Mouse (Mus musculus) midbrain, postnatal 0 days (tissue): ENCODE measurements around the gene Sh3tc1. TPM values are rescaled to one million over a fixed set of nuclear protein-coding genes. Genes with fewer than 3 reads are reported as not detected.
A peak's percentile ranks its signal among the peaks of the same experiment; 100 is the strongest.

Experiments used
- ATAC-seq: fragments of 200-750 bp; cut with Nextera tagmentation; 2 replicates; pipeline ENCODE4 v1.8.0; 2017; ENCODE audit warnings: moderate number of reproducible peaks, mild to moderate bottlenecking, moderate TSS enrichment, moderate library complexity; ENCODE audit not compliant: low FRiP score
- DNase-seq: peaks from one replicate; pipeline ENCODE4 v3.0.0-alpha.2; 2015; ENCODE audit warnings: low spot score
- H3K27ac ChIP-seq: fragments of 300-500 bp; sonication (generic); 2 replicates; pipeline ENCODE4 v1.5.1; 2014; ENCODE audit warnings: low read depth, mild to moderate bottlenecking, low read length, mixed read lengths
- H3K27me3 ChIP-seq: fragments of 300-500 bp; sonication (generic); 2 replicates; pipeline ENCODE4 v1.6.1; 2014; ENCODE audit warnings: low read length, control low read depth, mixed read lengths; ENCODE audit not compliant: insufficient read depth
- H3K36me3 ChIP-seq: fragments of 300-500 bp; sonication (generic); 2 replicates; pipeline ENCODE4 v1.6.1; 2014; ENCODE audit warnings: low read length, control low read depth, mixed read lengths; ENCODE audit not compliant: insufficient read depth
- H3K4me1 ChIP-seq: fragments of 300-500 bp; sonication (generic); 2 replicates; pipeline ENCODE4 v1.6.1; 2014; ENCODE audit warnings: mild to moderate bottlenecking, control low read depth, antibody characterized with exemption, low read length, mixed read lengths; ENCODE audit not compliant: insufficient read depth
- H3K4me2 ChIP-seq: fragments of 300-500 bp; sonication (generic); 2 replicates; pipeline ENCODE4 v1.6.1; 2014; ENCODE audit warnings: low read depth, mild to moderate bottlenecking, low read length, mixed read lengths; ENCODE audit not compliant: poor library complexity, severe bottlenecking
- H3K4me3 ChIP-seq: fragments of 300-500 bp; sonication (generic); 2 replicates; pipeline ENCODE4 v1.5.1; 2014; ENCODE audit warnings: low read depth, mild to moderate bottlenecking, low read length, moderate library complexity
- H3K9ac ChIP-seq: fragments of 300-500 bp; sonication (generic); replicated peaks from 2 replicates; pipeline ENCODE4 v1.6.1; 2014; ENCODE audit warnings: mild to moderate bottlenecking, low read length, moderate library complexity, mixed read lengths; ENCODE audit not compliant: poor library complexity, severe bottlenecking
- H3K9me3 ChIP-seq: fragments of 300-500 bp; sonication (generic); 2 replicates; pipeline ENCODE4 v1.6.1; 2016; ENCODE audit warnings: low read length, control low read depth
- CTCF ChIP-seq: IDR thresholded peaks from 2 replicates; pipeline ENCODE4 v1.5.1; 2016; ENCODE audit warnings: antibody characterized with exemption, mild to moderate bottlenecking
- WGBS: fragments of 180-500 bp; shearing (Covaris S2); extraction: QIAGEN DNeasy Blood & Tissue Kit; methylation state at CpG from one replicate; pipeline ENCODE4 v1.1.7; 2014; 5-methylcytosine and 5-hydroxymethylcytosine counted together
- polyA plus RNA-seq: library from polyadenylated mRNA; unstranded; fragments of >200 nt; fragmentation: Nextera tagmentation; extraction: Ambion mirVana; gene quantifications from 2 replicates; pipeline ENCODE4 v1.2.1, GENCODE M21; 2015
- total RNA-seq: library from RNA; depleted of rRNA; stranded (reverse); fragments of >200 nt; gene quantifications from 2 replicates; pipeline ENCODE4 v1.2.3, GENCODE M21; 2014

Gene Sh3tc1
- total and polyA plus RNA-seq, 2 experiments from 2014 or later: 1.8 to 1.9 TPM

GRCm38 (mm10) chr5:35680958-35681357 is 58.8 kb downstream of the Sh3tc1 start:
- Histone ChIP-seq H3K9me3 (no peaks in the 10 kb centered on the region), H3K36me3 (no peaks in the 10 kb centered on the region), H3K4me2 (no peak overlapping the region), H3K9ac (no peak overlapping the region), H3K27ac (no peak overlapping the region), H3K4me3 (no peak overlapping the region), H3K4me1 (no peaks in the 10 kb centered on the region; the same call in 1 of the 2 replicates), H3K27me3 (peaks cover 29% of the 10 kb centered on the region)
- TF ChIP-seq CTCF: peak; percentile 68
- 60% methylated on average over 2 of the region's 2 CpGs for WGBS
- ATAC-seq: no peak
- peak; percentile 37 for DNase-seq

DNA sequence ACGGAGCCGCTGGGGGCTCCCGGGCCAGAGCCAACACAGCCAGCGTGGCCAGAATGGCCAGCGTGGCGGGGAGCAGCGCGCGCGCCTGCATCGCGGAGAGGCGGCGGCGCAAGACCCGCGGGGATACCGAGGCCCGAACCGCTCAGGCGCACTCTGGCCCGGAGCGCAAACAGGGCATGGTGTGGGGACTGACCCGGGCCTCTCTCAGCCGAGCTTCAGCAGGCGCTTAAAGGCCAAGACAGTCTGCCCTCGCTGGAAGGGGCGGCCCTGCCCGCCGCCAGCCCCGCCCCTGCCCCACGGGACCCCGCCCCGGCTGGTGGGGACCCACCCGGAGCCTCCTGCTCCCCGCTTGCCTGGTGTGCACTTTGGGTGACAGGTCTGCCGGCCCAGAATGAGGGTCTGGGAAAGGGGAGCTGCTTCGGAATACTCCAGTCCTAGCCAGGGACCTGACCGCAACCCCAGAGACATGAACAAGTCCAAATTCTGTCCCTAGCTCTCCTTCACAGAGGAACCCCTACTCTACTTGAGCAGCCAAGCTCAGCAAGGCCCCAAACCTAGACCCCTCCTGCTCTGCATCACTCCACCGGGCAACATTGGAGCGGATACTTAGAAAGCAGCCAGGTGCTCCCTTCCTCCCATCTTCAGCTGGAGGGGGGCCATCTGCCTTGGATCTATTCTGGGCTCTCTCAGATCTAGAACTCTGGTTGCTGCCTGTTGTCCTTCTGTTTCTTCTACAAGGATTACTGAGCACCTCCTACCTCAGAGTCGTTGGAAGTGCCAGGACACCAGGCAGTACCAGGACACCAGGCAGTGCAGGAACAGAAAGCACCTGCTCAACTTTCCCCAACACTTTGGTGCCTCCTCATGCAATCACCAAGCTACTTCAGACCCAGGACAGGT is 60.3 kb downstream of the Sh3tc1 start, which contains the start of gene Htra3:
Gene Htra3 (minus strand): TSS at position 527 of the 900 bp plus-strand sequence.
- no peak for DNase-seq
- 13% methylated on average over 35 of the region's 42 CpGs for WGBS
- Histone ChIP-seq H3K4me3 (peak within 1 kb of the TSS; percentile 37), H3K4me2 (peak within 1 kb of the TSS; percentile 74), H3K4me1 (no peaks in the 10 kb centered on the region; the same call in 1 of the 2 replicates), H3K27ac (no peak within 1 kb of the TSS), H3K9ac (peak within 1 kb of the TSS; percentile 24; the same call in 1 of the 2 replicates), H3K36me3 (no peaks in the 10 kb centered on the region), H3K9me3 (no peaks in the 10 kb centered on the region), H3K27me3 (peaks cover 29% of the 10 kb centered on the region)
- no peak for TF ChIP-seq CTCF
- 0 out of 2 replicates have a peak, but pooled peaks have one; percentile 41 for ATAC-seq

- Histone ChIP-seq H3K9me3 (no peaks in the 10 kb centered on the region), H3K36me3 (no peaks in the 10 kb centered on the region), H3K9ac (no peak overlapping the region), H3K27ac (no peak overlapping the region), H3K4me1 (no peaks in the 10 kb centered on the region; the same call in 1 of the 2 replicates), H3K27me3 (peaks cover 29% of the 10 kb centered on the region), H3K4me3 (no peak overlapping the region), H3K4me2 (no peak overlapping the region)
- no peak for ATAC-seq
- no peak for DNase-seq
- 82% methylated on average over 7 of the region's 7 CpGs for WGBS
- no peak for TF ChIP-seq CTCF
These were observed 62.8 kb downstream of the Sh3tc1 start for GRCm38 (mm10) chr5:35676964-35677363.

GRCm38 (mm10) chr5:35674081-35674555 is 65.7 kb downstream of the Sh3tc1 start:
- Histone ChIP-seq H3K9me3 (no peaks in the 10 kb centered on the region), H3K27ac (no peak overlapping the region), H3K4me3 (no peak overlapping the region), H3K27me3 (peaks cover 18% of the 10 kb centered on the region), H3K36me3 (no peaks in the 10 kb centered on the region), H3K9ac (no peak overlapping the region), H3K4me1 (peaks cover 6% of the 10 kb centered on the region; the same call in 1 of the 2 replicates), H3K4me2 (no peak overlapping the region)
- no peak for ATAC-seq
- 72% methylated on average over 4 of the region's 4 CpGs for WGBS
- DNase-seq: no peak
- no peak for TF ChIP-seq CTCF

DNA sequence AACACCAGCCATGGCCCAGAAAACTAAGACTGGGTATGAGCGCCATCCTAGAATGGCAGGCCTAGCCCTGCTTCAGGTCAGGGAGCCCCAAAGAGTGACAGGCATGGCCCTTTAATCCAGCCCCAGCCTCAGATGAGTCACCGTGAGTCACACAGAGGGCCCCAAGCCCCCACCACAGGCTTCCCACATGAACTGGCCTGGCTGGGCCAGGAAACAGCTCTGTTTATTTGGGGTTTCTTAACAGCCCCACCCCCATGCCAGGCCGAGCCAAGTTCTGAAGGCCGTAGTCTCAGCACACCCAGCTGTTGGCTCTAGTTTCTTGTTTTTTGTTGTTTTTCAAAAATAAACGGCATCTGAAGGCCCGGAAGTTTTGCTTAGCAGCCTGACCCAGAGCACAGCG is 66.7 kb downstream of the Sh3tc1 start:
- TF ChIP-seq CTCF: no peak
- 66% methylated on average over 7 of the region's 7 CpGs for WGBS
- ATAC-seq: 0 out of 2 replicates have a peak, but pooled peaks have one; percentile 20
- H3K36me3 ChIP-seq: no peaks in the 10 kb centered on the region
- 0 out of 2 replicates have a peak, but pooled peaks cover 6% of the 10 kb centered on the region for H3K4me1 ChIP-seq
- H3K27me3 ChIP-seq: peaks cover 9% of the 10 kb centered on the region
- no peak overlapping the region for H3K4me2 ChIP-seq
- no peak overlapping the region for H3K4me3 ChIP-seq
- no peak overlapping the region for H3K27ac ChIP-seq
- peak; percentile 73 for DNase-seq
- no peak overlapping the region for H3K9ac ChIP-seq
- H3K9me3 ChIP-seq: no peaks in the 10 kb centered on the region

DNA sequence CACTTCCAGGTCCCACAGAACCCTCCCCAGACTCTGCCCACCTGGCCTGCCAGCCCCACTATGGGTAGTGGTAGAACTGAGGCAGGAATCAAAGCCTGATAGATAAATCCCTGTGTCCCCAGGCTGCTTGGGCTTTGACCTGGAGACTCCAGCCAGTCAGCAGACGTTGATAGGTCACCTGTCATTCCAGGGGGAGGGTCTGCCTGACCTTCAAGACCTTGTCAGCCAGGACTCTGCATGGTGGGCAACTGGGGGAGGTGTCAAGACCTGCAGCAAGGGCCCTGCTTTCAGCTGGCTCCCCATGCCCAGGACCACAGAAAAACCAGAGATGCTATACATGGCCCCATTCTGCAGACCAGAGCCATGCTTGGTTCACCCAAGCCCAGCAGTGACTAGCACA is 67.2 kb downstream of the Sh3tc1 start:
- H3K9me3 ChIP-seq: no peaks in the 10 kb centered on the region
- H3K36me3 ChIP-seq: no peaks in the 10 kb centered on the region
- 0 out of 2 replicates have a peak, but pooled peaks cover 6% of the 10 kb centered on the region for H3K4me1 ChIP-seq
- ATAC-seq (no peak), DNase-seq (no peak)
- H3K4me3 ChIP-seq: no peak overlapping the region
- no peak overlapping the region for H3K4me2 ChIP-seq
- H3K27me3 ChIP-seq: peaks cover 5% of the 10 kb centered on the region
- no peak overlapping the region for H3K9ac ChIP-seq
- no peak overlapping the region for H3K27ac ChIP-seq
- 65% methylated on average over 1 of the region's 1 CpGs for WGBS
- no peak for TF ChIP-seq CTCF
